Mouse (Mus musculus) heart, embryonic 16.5 days (tissue): ENCODE measurements around the gene Rtl5. TPM values are rescaled to one million over a fixed set of nuclear protein-coding genes. Genes with fewer than 3 reads are reported as not detected.

ENCODE experiments used
- ATAC-seq: fragments of 200-750 bp; cut with Nextera tagmentation; replicated peaks from 2 replicates; pipeline ENCODE4 v1.8.0; 2017; ENCODE audit warnings: moderate number of reproducible peaks; ENCODE audit not compliant: insufficient read depth, low FRiP score; ENCODE audit errors: extremely low read depth
- H3K27ac ChIP-seq: fragments of 300-500 bp; sonication (generic); 2 replicates; pipeline ENCODE4 v1.5.1; 2014; ENCODE audit warnings: mild to moderate bottlenecking, low read length, control low read depth, moderate library complexity
- H3K27me3 ChIP-seq: fragments of 300-500 bp; sonication (generic); 2 replicates; pipeline ENCODE4 v1.6.1; 2014; ENCODE audit warnings: low read length, mixed read lengths; ENCODE audit not compliant: control insufficient read depth, insufficient read depth
- H3K36me3 ChIP-seq: fragments of 300-500 bp; sonication (generic); 2 replicates; pipeline ENCODE4 v1.6.1; 2014; ENCODE audit not compliant: control insufficient read depth, insufficient read depth
- H3K4me1 ChIP-seq: fragments of 300-500 bp; sonication (generic); 2 replicates; pipeline ENCODE4 v1.6.1; 2014; ENCODE audit warnings: low read length, mixed read lengths; ENCODE audit not compliant: control insufficient read depth, insufficient read depth
- H3K4me2 ChIP-seq: fragments of 300-500 bp; sonication (generic); 2 replicates; pipeline ENCODE4 v1.6.1; 2014; ENCODE audit warnings: low read depth, mild to moderate bottlenecking, control low read depth, low read length
- H3K4me3 ChIP-seq: fragments of 300-500 bp; sonication (generic); 2 replicates; pipeline ENCODE4 v1.5.1; 2014; ENCODE audit warnings: mild to moderate bottlenecking, control low read depth, low read length
- H3K9ac ChIP-seq: fragments of 300-500 bp; sonication (generic); 2 replicates; pipeline ENCODE4 v1.6.1; 2014; ENCODE audit warnings: low read length, control low read depth
- H3K9me3 ChIP-seq: fragments of 300-500 bp; sonication (generic); replicated peaks from 2 replicates; pipeline ENCODE4 v1.6.1; 2016; ENCODE audit warnings: low read length; ENCODE audit not compliant: control insufficient read depth
- WGBS: fragments of 180-500 bp; shearing (Covaris S2); extraction: QIAGEN DNeasy Blood & Tissue Kit; methylation state at CpG from one replicate; pipeline ENCODE4 v1.1.7; 2014; 5-methylcytosine and 5-hydroxymethylcytosine counted together
- polyA plus RNA-seq: library from polyadenylated mRNA; unstranded; fragments of >200 nt; fragmentation: Nextera tagmentation; extraction: Ambion mirVana; gene quantifications from 2 replicates; pipeline ENCODE4 v1.2.1, GENCODE M21; 2015

Gene Rtl5
- polyA plus RNA-seq, 1 experiment from 2014 or later = 0.42 TPM

DNA sequence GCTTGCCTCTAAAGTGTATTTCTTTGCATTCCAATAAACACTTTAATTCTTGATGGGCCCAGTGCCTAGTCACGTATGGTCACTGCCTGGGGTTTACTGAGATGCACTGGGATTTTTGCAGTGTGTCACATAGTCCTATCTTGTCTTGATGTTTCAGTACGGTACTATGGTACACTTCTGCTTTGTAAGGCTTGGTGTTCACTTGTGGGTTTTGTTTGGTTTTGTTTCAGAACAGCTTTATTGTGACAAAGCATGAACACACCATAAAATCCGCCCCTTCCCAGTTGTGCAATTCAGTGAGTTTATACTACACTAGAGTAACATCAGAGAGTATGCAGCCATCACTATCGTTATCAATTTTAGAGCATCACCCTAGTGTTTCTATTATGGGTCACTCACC, 17.1 kb downstream of the Rtl5 start:
- no peak overlapping the region for H3K9ac ChIP-seq
- WGBS = 73% methylated on average over 4 of the region's 4 CpGs
- no peak overlapping the region for H3K4me3 ChIP-seq
- no peaks in the 10 kb centered on the region for H3K36me3 ChIP-seq
- H3K4me2 ChIP-seq = no peak overlapping the region
- H3K27me3 ChIP-seq = no peaks in the 10 kb centered on the region; the same call in 1 of the 2 replicates
- H3K27ac ChIP-seq = no peak overlapping the region
- no peaks in the 10 kb centered on the region for H3K4me1 ChIP-seq
- ATAC-seq = no peak
- no peaks in the 10 kb centered on the region for H3K9me3 ChIP-seq

DNA sequence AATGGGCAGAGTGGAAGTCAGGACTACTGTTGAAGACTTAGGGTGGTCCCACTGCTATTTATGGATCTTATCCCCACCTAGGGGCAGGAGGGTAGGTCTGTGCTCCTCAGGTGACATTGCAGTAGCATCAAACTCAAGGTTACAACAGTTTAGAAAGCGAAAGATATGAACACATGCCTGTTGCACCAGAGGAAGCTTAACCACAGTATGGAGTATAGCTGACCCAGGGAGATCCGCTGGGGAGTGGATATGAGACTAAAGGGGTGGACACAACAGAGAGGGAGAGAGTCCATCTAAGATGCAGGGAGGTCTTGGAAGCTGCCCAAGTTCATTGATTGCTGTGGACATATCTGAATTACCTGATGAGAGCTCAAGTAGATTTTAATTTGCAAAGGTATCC, 17.7 kb downstream of the Rtl5 start:
- no peaks in the 10 kb centered on the region for H3K4me1 ChIP-seq
- H3K27me3 ChIP-seq = no peaks in the 10 kb centered on the region; the same call in 1 of the 2 replicates
- 74% methylated on average over 2 of the region's 2 CpGs for WGBS
- H3K27ac ChIP-seq = no peak overlapping the region
- ATAC-seq = no peak
- H3K9ac ChIP-seq = no peak overlapping the region
- no peak overlapping the region for H3K4me2 ChIP-seq
- no peaks in the 10 kb centered on the region for H3K36me3 ChIP-seq
- no peaks in the 10 kb centered on the region for H3K9me3 ChIP-seq
- no peak overlapping the region for H3K4me3 ChIP-seq

DNA sequence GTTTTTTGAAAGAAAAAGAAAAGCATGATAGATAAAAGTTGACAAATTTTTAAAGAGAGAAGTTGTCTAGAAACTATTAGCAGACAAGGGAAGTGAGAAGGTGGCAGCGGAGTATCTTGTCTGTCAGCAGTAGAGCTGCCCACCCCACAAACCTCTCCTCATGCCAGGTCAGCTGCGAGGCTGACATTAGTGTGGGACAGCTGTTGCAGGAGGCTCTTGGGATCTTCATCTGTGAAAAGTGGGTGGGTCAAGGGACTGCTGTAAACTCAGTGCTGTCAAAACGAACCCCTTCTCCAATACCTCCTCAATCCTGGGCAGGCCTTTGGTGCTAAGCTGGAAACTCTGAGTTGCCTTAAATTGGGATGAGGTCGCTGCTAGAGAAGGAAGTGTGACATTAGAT, 19.9 kb downstream of the Rtl5 start:
- no peak for ATAC-seq
- Histone ChIP-seq H3K4me3 (no peak overlapping the region), H3K4me1 (no peaks in the 10 kb centered on the region), H3K9me3 (no peaks in the 10 kb centered on the region), H3K9ac (no peak overlapping the region), H3K4me2 (no peak overlapping the region), H3K36me3 (no peaks in the 10 kb centered on the region), H3K27ac (no peak overlapping the region), H3K27me3 (no peaks in the 10 kb centered on the region; the same call in 1 of the 2 replicates)
- WGBS = 70% methylated on average over 4 of the region's 4 CpGs

DNA sequence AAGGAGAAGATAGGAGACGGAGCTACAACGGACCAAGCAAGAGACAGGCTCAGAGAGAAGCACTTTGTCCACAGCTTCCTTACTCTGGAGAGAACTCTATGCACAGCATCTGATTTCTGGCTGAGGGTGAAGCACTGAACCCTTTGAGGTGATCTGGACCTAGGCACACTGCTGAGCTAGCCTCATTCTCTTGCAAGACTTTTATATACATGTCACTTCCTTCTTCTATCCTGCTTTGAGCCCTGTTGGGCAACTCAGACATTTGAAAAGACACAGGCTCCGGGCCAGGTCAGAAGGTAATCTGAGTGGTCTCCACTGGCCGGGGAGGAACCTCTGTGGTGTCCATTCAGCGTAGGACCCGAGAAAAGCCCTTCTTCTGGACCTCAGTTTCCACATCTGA, 20.6 kb downstream of the Rtl5 start:
- no peak overlapping the region for H3K27ac ChIP-seq
- no peak overlapping the region for H3K4me2 ChIP-seq
- ATAC-seq = no peak
- no peak overlapping the region for H3K4me3 ChIP-seq
- H3K9ac ChIP-seq = no peak overlapping the region
- no peaks in the 10 kb centered on the region for H3K9me3 ChIP-seq
- 75% methylated on average over 6 of the region's 6 CpGs for WGBS
- no peaks in the 10 kb centered on the region; the same call in 1 of the 2 replicates for H3K27me3 ChIP-seq
- no peaks in the 10 kb centered on the region for H3K36me3 ChIP-seq
- H3K4me1 ChIP-seq = no peaks in the 10 kb centered on the region

GRCm38 (mm10) chrX:102042386-102042785, 28.7 kb downstream of the Rtl5 start:
- Histone ChIP-seq H3K4me1 (no peaks in the 10 kb centered on the region; the same call in 1 of the 2 replicates), H3K36me3 (no peaks in the 10 kb centered on the region), H3K9me3 (no peaks in the 10 kb centered on the region; the same call in 1 of the 2 replicates), H3K27me3 (no peaks in the 10 kb centered on the region), H3K9ac (no peak overlapping the region), H3K4me2 (no peak overlapping the region), H3K27ac (no peak overlapping the region), H3K4me3 (no peak overlapping the region)
- ATAC-seq = no peak
- WGBS = 74% methylated on average over 4 of the region's 4 CpGs

- 76% methylated on average over 7 of the region's 7 CpGs for WGBS
- H3K9ac ChIP-seq = no peak overlapping the region
- no peaks in the 10 kb centered on the region; the same call in 1 of the 2 replicates for H3K4me1 ChIP-seq
- H3K4me2 ChIP-seq = no peak overlapping the region
- no peak overlapping the region for H3K27ac ChIP-seq
- no peak for ATAC-seq
- no peaks in the 10 kb centered on the region for H3K36me3 ChIP-seq
- H3K4me3 ChIP-seq = no peak overlapping the region
- no peaks in the 10 kb centered on the region; the same call in 1 of the 2 replicates for H3K9me3 ChIP-seq
- H3K27me3 ChIP-seq = no peaks in the 10 kb centered on the region
Observed at GRCm38 (mm10) chrX:102041562-102041961, 29.5 kb downstream of the Rtl5 start.

DNA sequence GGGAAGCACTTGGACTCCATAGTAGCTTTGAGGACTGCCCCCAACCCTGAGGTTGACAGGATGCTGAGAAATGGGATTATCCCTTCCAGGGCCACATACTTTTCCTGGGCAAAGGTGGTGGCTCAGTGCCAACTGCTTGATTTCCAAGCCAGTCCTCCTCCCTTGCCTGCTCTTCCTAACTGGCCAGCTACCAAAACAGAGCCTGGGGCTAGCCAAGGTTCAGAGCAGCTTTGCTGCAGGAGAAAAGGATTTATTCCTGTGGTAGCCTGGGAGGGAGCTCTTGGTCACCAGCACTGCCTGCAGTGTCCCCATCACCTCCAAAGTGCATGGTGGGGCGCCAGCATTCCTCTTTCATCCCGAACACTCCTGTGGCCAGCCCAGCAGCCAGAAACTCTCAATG, 33.6 kb downstream of the Rtl5 start:
- no peaks in the 10 kb centered on the region for H3K36me3 ChIP-seq
- H3K4me1 ChIP-seq = peaks cover 3% of the 10 kb centered on the region; the same call in 1 of the 2 replicates
- H3K9me3 ChIP-seq = no peaks in the 10 kb centered on the region; the same call in 1 of the 2 replicates
- ATAC-seq = 0 out of 2 replicates have a peak, but pooled peaks have one; percentile 28
- H3K9ac ChIP-seq = no peak overlapping the region
- no peaks in the 10 kb centered on the region for H3K27me3 ChIP-seq
- 0 out of 2 replicates have a peak overlapping the region, but pooled peaks have one; percentile 20 for H3K27ac ChIP-seq
- H3K4me2 ChIP-seq = no peak overlapping the region
- H3K4me3 ChIP-seq = no peak overlapping the region
- WGBS = 57% methylated on average over 2 of the region's 2 CpGs

DNA sequence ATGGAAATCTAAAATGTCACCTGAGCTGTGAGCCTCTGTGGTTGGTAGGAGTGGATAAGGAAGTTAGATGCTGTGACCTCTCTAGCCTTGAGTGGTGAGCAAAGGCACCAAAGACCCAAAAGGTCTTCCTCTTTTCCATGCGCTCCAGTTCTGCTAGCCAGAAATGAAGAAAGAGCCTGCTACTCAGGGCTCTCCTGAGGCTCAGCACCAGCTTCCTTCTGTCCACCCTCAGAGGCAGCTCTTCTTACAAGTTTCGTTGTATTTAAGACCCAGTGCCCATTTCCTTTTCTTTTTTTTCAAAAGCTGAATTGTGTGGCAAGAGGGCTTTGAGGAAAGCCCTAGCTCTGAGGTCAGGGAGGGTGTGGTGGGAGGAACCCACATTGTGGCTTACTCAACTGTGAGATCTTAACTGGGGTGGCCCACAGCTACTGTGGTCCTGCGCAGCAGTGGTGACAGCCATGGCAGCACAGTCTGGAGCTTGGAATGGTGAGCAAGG, 34.2 kb downstream of the Rtl5 start:
- ATAC-seq = peak; percentile 41; the same call in 1 of the 2 replicates
- H3K9ac ChIP-seq = no peak overlapping the region
- WGBS = 81% methylated on average over 3 of the region's 3 CpGs
- H3K27me3 ChIP-seq = no peaks in the 10 kb centered on the region
- H3K4me3 ChIP-seq = no peak overlapping the region
- no peak overlapping the region for H3K27ac ChIP-seq
- no peaks in the 10 kb centered on the region for H3K36me3 ChIP-seq
- H3K4me1 ChIP-seq = peaks cover 5% of the 10 kb centered on the region
- H3K9me3 ChIP-seq = no peaks in the 10 kb centered on the region; the same call in 1 of the 2 replicates
- H3K4me2 ChIP-seq = no peak overlapping the region

GRCm38 (mm10) chrX:102035671-102036070, 35.4 kb downstream of the Rtl5 start:
- ATAC-seq = no peak
- H3K4me1 ChIP-seq = peaks cover 10% of the 10 kb centered on the region
- WGBS = 58% methylated on average over 3 of the region's 3 CpGs

More at GRCm38 (mm10) chrX:102035671-102036070, 35.4 kb downstream of the Rtl5 start:
- H3K4me2 ChIP-seq = no peak overlapping the region
- no peak overlapping the region for H3K27ac ChIP-seq
- no peaks in the 10 kb centered on the region for H3K27me3 ChIP-seq
- no peak overlapping the region for H3K4me3 ChIP-seq
- no peaks in the 10 kb centered on the region for H3K36me3 ChIP-seq
- no peaks in the 10 kb centered on the region; the same call in 1 of the 2 replicates for H3K9me3 ChIP-seq
- no peak overlapping the region for H3K9ac ChIP-seq
